Mouse (Mus musculus): Measurements from ENCODE around the gene Ramp2. TPM values are rescaled to one million over a fixed set of nuclear protein-coding genes. Genes with fewer than 3 reads are reported as not detected.

The Ramp2 gene
- 138 and 139 TPM in 2 replicates for polyA plus RNA-seq (2015; fragmentation: Nextera tagmentation; extraction: Ambion mirVana)

GRCm38 (mm10) chr11:101245855-101246701 lies at the start of gene Ramp2:
TSS of gene Ramp2 (plus strand) at chr11:101246028.
- Histone ChIP-seq H3K9ac (peak within 1 kb of the TSS; percentile 69), H3K4me3 (replicated peaks) (peak within 1 kb of the TSS; percentile 68), H3K36me3 (no peaks in the 10 kb centered on the region), H3K27ac (replicated peaks) (peak within 1 kb of the TSS; percentile 85), H3K27me3 (0 out of 2 replicates have a peak, but pooled peaks cover 9% of the 10 kb centered on the region), H3K4me1 (peaks cover 35% of the 10 kb centered on the region), H3K9me3 (replicated peaks) (no peaks in the 10 kb centered on the region), H3K4me2 (replicated peaks) (peak within 1 kb of the TSS; percentile 93)
- ATAC-seq (ENCODE audit: insufficient number of reproducible peaks, low FRiP score, low TSS enrichment, low read depth): peak; percentile 67
- WGBS: under 1% methylated on average over 61 of the region's 63 CpGs

- peaks cover 69% of the 10 kb centered on the region for H3K36me3 ChIP-seq
- 88% methylated on average over 8 of the region's 8 CpGs for WGBS
- H3K4me2 ChIP-seq (replicated peaks): no peak overlapping the region
- no peak for ATAC-seq (ENCODE audit: insufficient number of reproducible peaks, low FRiP score, low TSS enrichment, low read depth)
- H3K4me1 ChIP-seq: peaks cover 4% of the 10 kb centered on the region
- H3K27me3 ChIP-seq: no peaks in the 10 kb centered on the region
- no peaks in the 10 kb centered on the region for H3K9me3 ChIP-seq (replicated peaks)
- H3K4me3 ChIP-seq (replicated peaks): no peak overlapping the region
- no peak overlapping the region for H3K9ac ChIP-seq
- no peak overlapping the region for H3K27ac ChIP-seq (replicated peaks)
Observed at GRCm38 (mm10) chr11:101196175-101196574, 49.7 kb upstream of the Ramp2 start.

- no peaks in the 10 kb centered on the region for H3K4me1 ChIP-seq
- no peaks in the 10 kb centered on the region for H3K27me3 ChIP-seq
- no peak for ATAC-seq (ENCODE audit: insufficient number of reproducible peaks, low FRiP score, low TSS enrichment, low read depth)
- H3K9me3 ChIP-seq (replicated peaks): no peaks in the 10 kb centered on the region
- no peak overlapping the region for H3K4me3 ChIP-seq (replicated peaks)
- no peak overlapping the region for H3K27ac ChIP-seq (replicated peaks)
- H3K4me2 ChIP-seq (replicated peaks): no peak overlapping the region
- peaks cover 74% of the 10 kb centered on the region for H3K36me3 ChIP-seq
- no peak overlapping the region for H3K9ac ChIP-seq
- WGBS: 92% methylated on average over 3 of the region's 3 CpGs
Observed at GRCm38 (mm10) chr11:101199555-101199954, 46.3 kb upstream of the Ramp2 start.

- no peaks in the 10 kb centered on the region for H3K27me3 ChIP-seq
- H3K27ac ChIP-seq (replicated peaks): no peak overlapping the region
- no peak overlapping the region for H3K9ac ChIP-seq
- no peak for ATAC-seq (ENCODE audit: insufficient number of reproducible peaks, low FRiP score, low TSS enrichment, low read depth)
- no peak overlapping the region for H3K4me3 ChIP-seq (replicated peaks)
- H3K36me3 ChIP-seq: peaks cover 72% of the 10 kb centered on the region
- no peak overlapping the region for H3K4me2 ChIP-seq (replicated peaks)
- 28% methylated on average over 7 of the region's 7 CpGs for WGBS
- H3K9me3 ChIP-seq (replicated peaks): no peaks in the 10 kb centered on the region
- no peaks in the 10 kb centered on the region for H3K4me1 ChIP-seq
Observed at GRCm38 (mm10) chr11:101200986-101201385, 44.8 kb upstream of the Ramp2 start.

- Histone ChIP-seq H3K27me3 (no peaks in the 10 kb centered on the region), H3K27ac (replicated peaks) (0 out of 2 replicates have a peak overlapping the region, but pooled peaks have one; percentile 44), H3K9ac (no peak overlapping the region), H3K36me3 (peaks cover 76% of the 10 kb centered on the region), H3K4me2 (replicated peaks) (no peak overlapping the region), H3K4me3 (replicated peaks) (no peak overlapping the region), H3K9me3 (replicated peaks) (no peaks in the 10 kb centered on the region), H3K4me1 (no peaks in the 10 kb centered on the region)
- 0 out of 2 replicates have a peak, but pooled peaks have one; percentile 34 for ATAC-seq (ENCODE audit: insufficient number of reproducible peaks, low FRiP score, low TSS enrichment, low read depth)
- 35% methylated on average over 3 of the region's 3 CpGs for WGBS
Observed at GRCm38 (mm10) chr11:101211970-101212369, 33.9 kb upstream of the Ramp2 start.

- no peaks in the 10 kb centered on the region for H3K27me3 ChIP-seq
- no peaks in the 10 kb centered on the region for H3K4me1 ChIP-seq
- H3K4me3 ChIP-seq (replicated peaks): no peak overlapping the region
- 87% methylated on average over 5 of the region's 5 CpGs for WGBS
- H3K9ac ChIP-seq: no peak overlapping the region
- ATAC-seq (ENCODE audit: insufficient number of reproducible peaks, low FRiP score, low TSS enrichment, low read depth): no peak
- H3K9me3 ChIP-seq (replicated peaks): no peaks in the 10 kb centered on the region
- H3K27ac ChIP-seq (replicated peaks): no peak overlapping the region
- no peak overlapping the region for H3K4me2 ChIP-seq (replicated peaks)
- H3K36me3 ChIP-seq: peaks cover 52% of the 10 kb centered on the region
Observed at GRCm38 (mm10) chr11:101216936-101217335, 28.9 kb upstream of the Ramp2 start.

- H3K9me3 ChIP-seq (replicated peaks): no peaks in the 10 kb centered on the region
- no peak for ATAC-seq (ENCODE audit: insufficient number of reproducible peaks, low FRiP score, low TSS enrichment, low read depth)
- H3K4me2 ChIP-seq (replicated peaks): no peak overlapping the region
- H3K4me3 ChIP-seq (replicated peaks): no peak overlapping the region
- H3K27ac ChIP-seq (replicated peaks): no peak overlapping the region
- no peaks in the 10 kb centered on the region for H3K27me3 ChIP-seq
- H3K4me1 ChIP-seq: no peaks in the 10 kb centered on the region
- peaks cover 41% of the 10 kb centered on the region for H3K36me3 ChIP-seq
- WGBS: 77% methylated on average over 10 of the region's 10 CpGs
- no peak overlapping the region for H3K9ac ChIP-seq
Observed at GRCm38 (mm10) chr11:101218436-101219055, 27.3 kb upstream of the Ramp2 start.

GRCm38 (mm10) chr11:101220853-101221252 lies 25.0 kb upstream of the Ramp2 start:
- Histone ChIP-seq H3K27me3 (no peaks in the 10 kb centered on the region), H3K9me3 (replicated peaks) (no peaks in the 10 kb centered on the region), H3K27ac (replicated peaks) (no peak overlapping the region), H3K4me2 (replicated peaks) (no peak overlapping the region), H3K4me3 (replicated peaks) (no peak overlapping the region), H3K36me3 (peaks cover 20% of the 10 kb centered on the region), H3K9ac (no peak overlapping the region), H3K4me1 (peaks cover 6% of the 10 kb centered on the region)
- 50% methylated on average over 2 of the region's 2 CpGs for WGBS
- ATAC-seq (ENCODE audit: insufficient number of reproducible peaks, low FRiP score, low TSS enrichment, low read depth): no peak

GRCm38 (mm10) chr11:101221306-101221986 lies 24.4 kb upstream of the Ramp2 start:
- Histone ChIP-seq H3K27me3 (no peaks in the 10 kb centered on the region), H3K9me3 (replicated peaks) (no peaks in the 10 kb centered on the region), H3K36me3 (peaks cover 14% of the 10 kb centered on the region), H3K27ac (replicated peaks) (no peak overlapping the region), H3K4me2 (replicated peaks) (no peak overlapping the region), H3K4me1 (peaks cover 6% of the 10 kb centered on the region), H3K4me3 (replicated peaks) (no peak overlapping the region), H3K9ac (no peak overlapping the region)
- ATAC-seq (ENCODE audit: insufficient number of reproducible peaks, low FRiP score, low TSS enrichment, low read depth): no peak
- WGBS: 79% methylated on average over 8 of the region's 8 CpGs

- Histone ChIP-seq H3K9me3 (replicated peaks) (no peaks in the 10 kb centered on the region), H3K4me2 (replicated peaks) (no peak overlapping the region), H3K27me3 (no peaks in the 10 kb centered on the region), H3K27ac (replicated peaks) (no peak overlapping the region), H3K4me3 (replicated peaks) (no peak overlapping the region), H3K36me3 (no peaks in the 10 kb centered on the region), H3K9ac (no peak overlapping the region), H3K4me1 (peaks cover 9% of the 10 kb centered on the region)
- 81% methylated on average over 3 of the region's 3 CpGs for WGBS
- ATAC-seq (ENCODE audit: insufficient number of reproducible peaks, low FRiP score, low TSS enrichment, low read depth): no peak
Observed at GRCm38 (mm10) chr11:101224337-101224736, 21.5 kb upstream of the Ramp2 start.

All from embryonic facial prominence, embryonic 15.5 days (tissue).